Mouse (Mus musculus): ENCODE measurements around the gene Rac1. TPM values are rescaled to one million over a fixed set of nuclear protein-coding genes. Genes with fewer than 3 reads are reported as not detected.

Gene Rac1
- polyA plus RNA-seq, 1 experiment: 141 TPM

GRCm38 (mm10) chr5:143517005-143517404 is 10.8 kb downstream of the Rac1 start:
- no peak for DNase-seq (ENCODE audit: low read depth in 1 of 2, low spot score in 2 of 2)
- TF ChIP-seq POLR2A (IDR thresholded peaks at IDR 0.05; ENCODE audit: low read depth, low read length) (no peak), CTCF (IDR thresholded peaks at IDR 0.05; ENCODE audit: extremely low read depth, insufficient read depth, insufficient read length, insufficient replicate concordance) (no peak)
- Histone ChIP-seq H3K36me3 (ENCODE audit: control insufficient read depth, insufficient read depth, low read length) (peaks cover 26% of the 10 kb centered on the region), H3K4me3 (ENCODE audit: extremely low read depth, insufficient read depth, insufficient read length) (no peak overlapping the region), H3K4me1 (ENCODE audit: control insufficient read depth, insufficient read depth, insufficient read length) (peaks cover 5% of the 10 kb centered on the region; the same call in 1 of the 2 replicates), H3K27me3 (ENCODE audit: control insufficient read depth, insufficient read depth, low read length) (no peaks in the 10 kb centered on the region), H3K27ac (ENCODE audit: insufficient read depth, low read length) (no peak overlapping the region)
- WGBS: 82% methylated on average over 11 of the region's 11 CpGs

GRCm38 (mm10) chr5:143514878-143515277 is 13.0 kb downstream of the Rac1 start:
- Histone ChIP-seq H3K27me3 (ENCODE audit: control insufficient read depth, insufficient read depth, low read length) (no peaks in the 10 kb centered on the region), H3K4me3 (ENCODE audit: extremely low read depth, insufficient read depth, insufficient read length) (no peak overlapping the region), H3K4me1 (ENCODE audit: control insufficient read depth, insufficient read depth, insufficient read length) (peaks cover 2% of the 10 kb centered on the region; the same call in 1 of the 2 replicates), H3K27ac (ENCODE audit: insufficient read depth, low read length) (no peak overlapping the region), H3K36me3 (ENCODE audit: control insufficient read depth, insufficient read depth, low read length) (peaks cover 31% of the 10 kb centered on the region)
- WGBS: 97% methylated on average over 5 of the region's 5 CpGs
- TF ChIP-seq CTCF (IDR thresholded peaks at IDR 0.05; ENCODE audit: extremely low read depth, insufficient read depth, insufficient read length, insufficient replicate concordance) (no peak), POLR2A (IDR thresholded peaks at IDR 0.05; ENCODE audit: low read depth, low read length) (no peak)
- no peak for DNase-seq (ENCODE audit: low read depth in 1 of 2, low spot score in 2 of 2)

GRCm38 (mm10) chr5:143512305-143512704 is 15.5 kb downstream of the Rac1 start:
- no peak for DNase-seq (ENCODE audit: low read depth in 1 of 2, low spot score in 2 of 2)
- Histone ChIP-seq H3K27ac (ENCODE audit: insufficient read depth, low read length) (no peak overlapping the region), H3K4me3 (ENCODE audit: extremely low read depth, insufficient read depth, insufficient read length) (no peak overlapping the region), H3K27me3 (ENCODE audit: control insufficient read depth, insufficient read depth, low read length) (no peaks in the 10 kb centered on the region), H3K36me3 (ENCODE audit: control insufficient read depth, insufficient read depth, low read length) (peaks cover 46% of the 10 kb centered on the region), H3K4me1 (ENCODE audit: control insufficient read depth, insufficient read depth, insufficient read length) (no peaks in the 10 kb centered on the region)
- no peak for TF ChIP-seq CTCF (IDR thresholded peaks at IDR 0.05; ENCODE audit: extremely low read depth, insufficient read depth, insufficient read length, insufficient replicate concordance)
- TF ChIP-seq POLR2A (IDR thresholded peaks at IDR 0.05; ENCODE audit: low read depth, low read length): no peak
- 73% methylated on average over 4 of the region's 4 CpGs for WGBS

- peaks cover 49% of the 10 kb centered on the region for H3K36me3 ChIP-seq (ENCODE audit: control insufficient read depth, insufficient read depth, low read length)
- 81% methylated on average over 4 of the region's 4 CpGs for WGBS
- DNase-seq (ENCODE audit: low read depth in 1 of 2, low spot score in 2 of 2): no peak
- no peak overlapping the region for H3K4me3 ChIP-seq (ENCODE audit: extremely low read depth, insufficient read depth, insufficient read length)
- no peak overlapping the region for H3K27ac ChIP-seq (ENCODE audit: insufficient read depth, low read length)
- H3K27me3 ChIP-seq (ENCODE audit: control insufficient read depth, insufficient read depth, low read length): no peaks in the 10 kb centered on the region
- TF ChIP-seq CTCF (IDR thresholded peaks at IDR 0.05; ENCODE audit: extremely low read depth, insufficient read depth, insufficient read length, insufficient replicate concordance) (no peak), POLR2A (IDR thresholded peaks at IDR 0.05; ENCODE audit: low read depth, low read length) (no peak)
- no peaks in the 10 kb centered on the region for H3K4me1 ChIP-seq (ENCODE audit: control insufficient read depth, insufficient read depth, insufficient read length)
Observed at GRCm38 (mm10) chr5:143511577-143511976, 16.3 kb downstream of the Rac1 start.

GRCm38 (mm10) chr5:143509737-143510136 is 18.1 kb downstream of the Rac1 start:
- TF ChIP-seq CTCF (IDR thresholded peaks at IDR 0.05; ENCODE audit: extremely low read depth, insufficient read depth, insufficient read length, insufficient replicate concordance): no peak
- no peak for TF ChIP-seq POLR2A (IDR thresholded peaks at IDR 0.05; ENCODE audit: low read depth, low read length)
- H3K36me3 ChIP-seq (ENCODE audit: control insufficient read depth, insufficient read depth, low read length): peaks cover 45% of the 10 kb centered on the region
- H3K27ac ChIP-seq (ENCODE audit: insufficient read depth, low read length): no peak overlapping the region
- no peaks in the 10 kb centered on the region for H3K27me3 ChIP-seq (ENCODE audit: control insufficient read depth, insufficient read depth, low read length)
- H3K4me3 ChIP-seq (ENCODE audit: extremely low read depth, insufficient read depth, insufficient read length): no peak overlapping the region
- 41% methylated on average over 11 of the region's 11 CpGs for WGBS
- DNase-seq (ENCODE audit: low read depth in 1 of 2, low spot score in 2 of 2): no peak
- H3K4me1 ChIP-seq (ENCODE audit: control insufficient read depth, insufficient read depth, insufficient read length): no peaks in the 10 kb centered on the region

- H3K4me1 ChIP-seq (ENCODE audit: control insufficient read depth, insufficient read depth, insufficient read length): no peaks in the 10 kb centered on the region
- no peak overlapping the region for H3K4me3 ChIP-seq (ENCODE audit: extremely low read depth, insufficient read depth, insufficient read length)
- TF ChIP-seq CTCF (IDR thresholded peaks at IDR 0.05; ENCODE audit: extremely low read depth, insufficient read depth, insufficient read length, insufficient replicate concordance): no peak
- no peak for TF ChIP-seq POLR2A (IDR thresholded peaks at IDR 0.05; ENCODE audit: low read depth, low read length)
Observed at GRCm38 (mm10) chr5:143509294-143509693, 18.5 kb downstream of the Rac1 start.

GRCm38 (mm10) chr5:143505545-143505944 is 22.3 kb downstream of the Rac1 start:
- no peak overlapping the region for H3K27ac ChIP-seq (ENCODE audit: insufficient read depth, low read length)
- H3K4me1 ChIP-seq (ENCODE audit: control insufficient read depth, insufficient read depth, insufficient read length): no peaks in the 10 kb centered on the region
- 75% methylated on average over 7 of the region's 7 CpGs for WGBS
- DNase-seq (ENCODE audit: low read depth in 1 of 2, low spot score in 2 of 2): no peak
- H3K36me3 ChIP-seq (ENCODE audit: control insufficient read depth, insufficient read depth, low read length): peaks cover 26% of the 10 kb centered on the region
- TF ChIP-seq CTCF (IDR thresholded peaks at IDR 0.05; ENCODE audit: extremely low read depth, insufficient read depth, insufficient read length, insufficient replicate concordance): no peak
- no peak for TF ChIP-seq POLR2A (IDR thresholded peaks at IDR 0.05; ENCODE audit: low read depth, low read length)
- H3K4me3 ChIP-seq (ENCODE audit: extremely low read depth, insufficient read depth, insufficient read length): no peak overlapping the region
- no peaks in the 10 kb centered on the region for H3K27me3 ChIP-seq (ENCODE audit: control insufficient read depth, insufficient read depth, low read length)

More at GRCm38 (mm10) chr5:143509294-143509693, 18.5 kb downstream of the Rac1 start:
- Histone ChIP-seq H3K36me3 (ENCODE audit: control insufficient read depth, insufficient read depth, low read length) (peaks cover 41% of the 10 kb centered on the region), H3K27me3 (ENCODE audit: control insufficient read depth, insufficient read depth, low read length) (no peaks in the 10 kb centered on the region), H3K27ac (ENCODE audit: insufficient read depth, low read length) (no peak overlapping the region)
- WGBS: 63% methylated on average over 9 of the region's 9 CpGs
- DNase-seq (ENCODE audit: low read depth in 1 of 2, low spot score in 2 of 2): no peak

Measured in spleen, adult 2 months (tissue).